Mouse (Mus musculus) layer of hippocampus, adult 8-10 months (tissue): ENCODE measurements around the gene Kremen1. TPM values are rescaled to one million over a fixed set of nuclear protein-coding genes. Genes with fewer than 3 reads are reported as not detected.

ENCODE experiments used
- DNase-seq, 2 experiments: peaks; one replicate each; pipeline ENCODE4 v3.0.0; 2022; ENCODE audit warnings: low spot score in 2 of 2
- total RNA-seq, 4 experiments: library from RNA; stranded (reverse); gene quantifications; 2 replicates each; pipeline ENCODE4 v1.2.4; 2022

Kremen1 gene
- 10 to 100 TPM; 13.5 to 15.6 (median 14.9) TPM for total RNA-seq

GRCm38 (mm10) chr11:5261508-5262392 lies at the start of gene Kremen1:
Gene Kremen1, minus strand, starts transcription at chr11:5261558.
- peak; percentile 81 to 86 for DNase-seq

GRCm38 (mm10) chr11:5307024-5307905 lies 45.9 kb upstream of the Kremen1 start:
- no peak for DNase-seq

GRCm38 (mm10) chr11:5306017-5306416 lies 44.7 kb upstream of the Kremen1 start:
- DNase-seq, result no peak

GRCm38 (mm10) chr11:5304526-5304925 lies 43.2 kb upstream of the Kremen1 start:
- no peak for DNase-seq

- no peak for DNase-seq
Observed at GRCm38 (mm10) chr11:5298007-5298372, 36.6 kb upstream of the Kremen1 start.

GRCm38 (mm10) chr11:5297148-5298006 lies 36.0 kb upstream of the Kremen1 start:
- DNase-seq, result no peak

GRCm38 (mm10) chr11:5296576-5297115 lies 35.3 kb upstream of the Kremen1 start:
- no peak for DNase-seq

- DNase-seq, result no peak
Observed at GRCm38 (mm10) chr11:5294805-5295204, 33.4 kb upstream of the Kremen1 start.

- peak in 1 of 2 experiments; percentile 70 for DNase-seq
Observed at GRCm38 (mm10) chr11:5290691-5291090, 29.3 kb upstream of the Kremen1 start.

- no peak for DNase-seq
Observed at GRCm38 (mm10) chr11:5289826-5290580, 28.6 kb upstream of the Kremen1 start.

- no peak for DNase-seq
Observed at GRCm38 (mm10) chr11:5283987-5284386, 22.6 kb upstream of the Kremen1 start.

GRCm38 (mm10) chr11:5280932-5281331 lies 19.6 kb upstream of the Kremen1 start:
- no peak for DNase-seq

- no peak for DNase-seq
Observed at GRCm38 (mm10) chr11:5278463-5278862, 17.1 kb upstream of the Kremen1 start.

- DNase-seq, result no peak
Observed at GRCm38 (mm10) chr11:5277307-5277971, 16.1 kb upstream of the Kremen1 start.

- no peak for DNase-seq
Observed at GRCm38 (mm10) chr11:5275216-5275615, 13.9 kb upstream of the Kremen1 start.

- no peak for DNase-seq
Observed at GRCm38 (mm10) chr11:5272536-5273234, 11.3 kb upstream of the Kremen1 start.

GRCm38 (mm10) chr11:5272066-5272360 lies 10.7 kb upstream of the Kremen1 start:
- DNase-seq, result no peak

GRCm38 (mm10) chr11:5271274-5272065 lies 10.1 kb upstream of the Kremen1 start:
- DNase-seq, result no peak
